Mouse (Mus musculus): ENCODE measurements around the gene Reep3.

The Reep3 gene

GRCm38 (mm10) chr10:66973274-66973673 lies 123.5 kb downstream of the Reep3 start:
- DNase-seq (ENCODE audit: low spot score) = no peak

GRCm38 (mm10) chr10:66970336-66971115 lies 126.2 kb downstream of the Reep3 start:
- no peak for DNase-seq (ENCODE audit: low spot score)

- DNase-seq (ENCODE audit: low spot score) = no peak
Measured at GRCm38 (mm10) chr10:66969581-66969980, 127.2 kb downstream of the Reep3 start.

GRCm38 (mm10) chr10:66969081-66969480 lies 127.7 kb downstream of the Reep3 start:
- DNase-seq (ENCODE audit: low spot score) = no peak

- no peak for DNase-seq (ENCODE audit: low spot score)
Measured at GRCm38 (mm10) chr10:66968541-66968940, 128.2 kb downstream of the Reep3 start.

GRCm38 (mm10) chr10:66966391-66967109 lies 130.2 kb downstream of the Reep3 start:
- DNase-seq (ENCODE audit: low spot score) = no peak

GRCm38 (mm10) chr10:66960136-66960535 lies 136.6 kb downstream of the Reep3 start:
- DNase-seq (ENCODE audit: low spot score) = no peak

All from retina, embryonic 14.5 days (tissue).